Mouse (Mus musculus) embryonic facial prominence, embryonic 12.5 days (tissue): ENCODE data around the gene Mrtfb. TPM values are rescaled to one million over a fixed set of nuclear protein-coding genes. Genes with fewer than 3 reads are reported as not detected.

Experiments
- ATAC-seq: fragments of 200-750 bp; cut with Nextera tagmentation; 2 replicates; pipeline ENCODE4 v1.8.0; 2017; ENCODE audit not compliant: insufficient number of reproducible peaks, insufficient read depth, low FRiP score, low TSS enrichment
- H3K27ac ChIP-seq: fragments of 300-500 bp; sonication (generic); 2 replicates; pipeline ENCODE4 v1.5.1; 2016; ENCODE audit warnings: mild to moderate bottlenecking
- H3K27me3 ChIP-seq: fragments of 300-500 bp; sonication (generic); 2 replicates; pipeline ENCODE4 v1.6.1; 2016; ENCODE audit warnings: mild to moderate bottlenecking, moderate library complexity
- H3K36me3 ChIP-seq: fragments of 300-500 bp; sonication (generic); 2 replicates; pipeline ENCODE4 v1.6.1; 2016; ENCODE audit warnings: mild to moderate bottlenecking
- H3K4me1 ChIP-seq: fragments of 300-500 bp; sonication (generic); 2 replicates; pipeline ENCODE4 v1.6.1; 2016
- H3K4me2 ChIP-seq: fragments of 300-500 bp; sonication (generic); replicated peaks from 2 replicates; pipeline ENCODE4 v1.6.1; 2016; ENCODE audit warnings: mild to moderate bottlenecking, moderate library complexity
- H3K4me3 ChIP-seq: fragments of 300-500 bp; sonication (generic); 2 replicates; pipeline ENCODE4 v1.5.1; 2016; ENCODE audit warnings: mild to moderate bottlenecking
- H3K9ac ChIP-seq: fragments of 300-500 bp; sonication (generic); 2 replicates; pipeline ENCODE4 v1.6.1; 2016; ENCODE audit warnings: mild to moderate bottlenecking, moderate library complexity
- H3K9me3 ChIP-seq: fragments of 300-500 bp; sonication (generic); 2 replicates; pipeline ENCODE4 v1.6.1; 2016; ENCODE audit warnings: mild to moderate bottlenecking, moderate library complexity
- WGBS: fragments of 180-500 bp; shearing (Covaris S2); methylation state at CpG from one replicate; pipeline ENCODE4 v1.1.7; 2016; 5-methylcytosine and 5-hydroxymethylcytosine counted together
- polyA plus RNA-seq: library from polyadenylated mRNA; unstranded; fragments of >200 nt; fragmentation: Nextera tagmentation; extraction: Ambion mirVana; gene quantifications from 2 replicates; pipeline ENCODE4 v1.2.1, GENCODE M21; 2016

Mrtfb gene
- polyA plus RNA-seq, 1 experiment from 2014 or later, result 25.3 TPM

GRCm38 (mm10) chr16:13447284-13448050 is 191.2 kb downstream of the Mrtfb start:
- peak overlapping the region; percentile 82 for H3K4me3 ChIP-seq
- H3K4me1 ChIP-seq, result peaks cover 6% of the 10 kb centered on the region; the same call in 1 of the 2 replicates
- no peaks in the 10 kb centered on the region for H3K9me3 ChIP-seq
- H3K4me2 ChIP-seq, result peak overlapping the region; percentile 99
- H3K27ac ChIP-seq, result no peak overlapping the region
- H3K27me3 ChIP-seq, result peaks cover 45% of the 10 kb centered on the region
- peak; percentile 57 for ATAC-seq
- WGBS, result 0% methylated on average over 25 of the region's 43 CpGs
- peak overlapping the region; percentile 81 for H3K9ac ChIP-seq
- H3K36me3 ChIP-seq, result no peaks in the 10 kb centered on the region

GRCm38 (mm10) chr16:13448051-13448705 is 191.9 kb downstream of the Mrtfb start:
- H3K27me3 ChIP-seq, result peaks cover 45% of the 10 kb centered on the region
- H3K4me1 ChIP-seq, result peaks cover 6% of the 10 kb centered on the region; the same call in 1 of the 2 replicates
- no peaks in the 10 kb centered on the region for H3K9me3 ChIP-seq
- peak overlapping the region; percentile 82 for H3K4me3 ChIP-seq
- H3K9ac ChIP-seq, result peak overlapping the region; percentile 81
- peak; percentile 55; the same call in 1 of the 2 replicates for ATAC-seq
- WGBS, result under 1% methylated on average over 47 of the region's 52 CpGs
- peak overlapping the region; percentile 65; the same call in 1 of the 2 replicates for H3K27ac ChIP-seq
- no peaks in the 10 kb centered on the region for H3K36me3 ChIP-seq
- H3K4me2 ChIP-seq, result peak overlapping the region; percentile 99

- WGBS, result 6% methylated on average over 8 of the region's 8 CpGs
- ATAC-seq, result 0 out of 2 replicates have a peak, but pooled peaks have one; percentile 30
- peaks cover 9% of the 10 kb centered on the region; the same call in 1 of the 2 replicates for H3K4me1 ChIP-seq
- peaks cover 45% of the 10 kb centered on the region for H3K27me3 ChIP-seq
- no peaks in the 10 kb centered on the region for H3K9me3 ChIP-seq
- H3K9ac ChIP-seq, result peak overlapping the region; percentile 81
- H3K4me3 ChIP-seq, result peak overlapping the region; percentile 82
- peak overlapping the region; percentile 99 for H3K4me2 ChIP-seq
- no peaks in the 10 kb centered on the region for H3K36me3 ChIP-seq
- H3K27ac ChIP-seq, result no peak overlapping the region
These were observed 192.4 kb downstream of the Mrtfb start for GRCm38 (mm10) chr16:13448706-13449090.

- peaks cover 45% of the 10 kb centered on the region for H3K27me3 ChIP-seq
- H3K4me2 ChIP-seq, result peak overlapping the region; percentile 99
- H3K27ac ChIP-seq, result no peak overlapping the region
- H3K4me3 ChIP-seq, result peak overlapping the region; percentile 10; the same call in 1 of the 2 replicates
- no peaks in the 10 kb centered on the region for H3K36me3 ChIP-seq
- no peaks in the 10 kb centered on the region for H3K9me3 ChIP-seq
- no peak for ATAC-seq
- no peak overlapping the region for H3K9ac ChIP-seq
- peaks cover 17% of the 10 kb centered on the region; the same call in 1 of the 2 replicates for H3K4me1 ChIP-seq
- 8% methylated on average over 13 of the region's 13 CpGs for WGBS
These were observed 193.2 kb downstream of the Mrtfb start for GRCm38 (mm10) chr16:13449491-13449890.

GRCm38 (mm10) chr16:13450831-13451230 is 194.6 kb downstream of the Mrtfb start:
- Histone ChIP-seq H3K27ac (no peak overlapping the region), H3K9ac (no peak overlapping the region), H3K36me3 (no peaks in the 10 kb centered on the region), H3K4me2 (no peak overlapping the region), H3K4me3 (no peak overlapping the region), H3K27me3 (peaks cover 42% of the 10 kb centered on the region), H3K4me1 (peaks cover 17% of the 10 kb centered on the region; the same call in 1 of the 2 replicates), H3K9me3 (no peaks in the 10 kb centered on the region)
- no peak for ATAC-seq
- 44% methylated on average over 7 of the region's 7 CpGs for WGBS

- no peaks in the 10 kb centered on the region for H3K9me3 ChIP-seq
- H3K4me1 ChIP-seq, result peaks cover 17% of the 10 kb centered on the region; the same call in 1 of the 2 replicates
- no peak overlapping the region for H3K4me3 ChIP-seq
- no peaks in the 10 kb centered on the region for H3K36me3 ChIP-seq
- ATAC-seq, result no peak
- WGBS, result 87% methylated on average over 4 of the region's 4 CpGs
- no peak overlapping the region for H3K4me2 ChIP-seq
- H3K27me3 ChIP-seq, result peaks cover 35% of the 10 kb centered on the region
- no peak overlapping the region for H3K9ac ChIP-seq
- no peak overlapping the region for H3K27ac ChIP-seq
These were observed 195.7 kb downstream of the Mrtfb start for GRCm38 (mm10) chr16:13451991-13452390.

GRCm38 (mm10) chr16:13452661-13453060 is 196.4 kb downstream of the Mrtfb start:
- WGBS, result 76% methylated on average over 7 of the region's 7 CpGs
- no peaks in the 10 kb centered on the region for H3K9me3 ChIP-seq
- H3K27me3 ChIP-seq, result peaks cover 35% of the 10 kb centered on the region
- no peak overlapping the region for H3K27ac ChIP-seq
- H3K4me3 ChIP-seq, result no peak overlapping the region
- no peak overlapping the region for H3K4me2 ChIP-seq
- H3K9ac ChIP-seq, result no peak overlapping the region
- no peak for ATAC-seq
- H3K4me1 ChIP-seq, result peaks cover 17% of the 10 kb centered on the region; the same call in 1 of the 2 replicates
- no peaks in the 10 kb centered on the region for H3K36me3 ChIP-seq

GRCm38 (mm10) chr16:13454026-13454600 is 197.8 kb downstream of the Mrtfb start:
- H3K4me3 ChIP-seq, result no peak overlapping the region
- H3K4me2 ChIP-seq, result no peak overlapping the region
- H3K4me1 ChIP-seq, result peaks cover 16% of the 10 kb centered on the region; the same call in 1 of the 2 replicates
- H3K9me3 ChIP-seq, result no peaks in the 10 kb centered on the region
- WGBS, result 23% methylated on average over 10 of the region's 10 CpGs
- no peak for ATAC-seq
- H3K9ac ChIP-seq, result no peak overlapping the region
- H3K27me3 ChIP-seq, result peaks cover 25% of the 10 kb centered on the region
- H3K36me3 ChIP-seq, result no peaks in the 10 kb centered on the region
- no peak overlapping the region for H3K27ac ChIP-seq

- Histone ChIP-seq H3K9ac (no peak overlapping the region), H3K4me1 (peaks cover 16% of the 10 kb centered on the region; the same call in 1 of the 2 replicates), H3K27me3 (peaks cover 11% of the 10 kb centered on the region), H3K9me3 (no peaks in the 10 kb centered on the region), H3K4me3 (no peak overlapping the region), H3K36me3 (no peaks in the 10 kb centered on the region), H3K4me2 (no peak overlapping the region), H3K27ac (no peak overlapping the region)
- no peak for ATAC-seq
These were observed 199.3 kb downstream of the Mrtfb start for GRCm38 (mm10) chr16:13455560-13455959.

GRCm38 (mm10) chr16:13458556-13458955 is 202.3 kb downstream of the Mrtfb start:
- Histone ChIP-seq H3K4me2 (no peak overlapping the region), H3K4me3 (no peak overlapping the region), H3K36me3 (no peaks in the 10 kb centered on the region), H3K9me3 (no peaks in the 10 kb centered on the region), H3K4me1 (peaks cover 40% of the 10 kb centered on the region), H3K27ac (no peak overlapping the region), H3K27me3 (no peaks in the 10 kb centered on the region), H3K9ac (no peak overlapping the region)
- ATAC-seq, result no peak

GRCm38 (mm10) chr16:13460071-13460470 is 203.8 kb downstream of the Mrtfb start:
- WGBS, result 36% methylated on average over 1 of the region's 1 CpGs
- Histone ChIP-seq H3K4me1 (peaks cover 32% of the 10 kb centered on the region), H3K27ac (no peak overlapping the region), H3K9ac (no peak overlapping the region), H3K27me3 (no peaks in the 10 kb centered on the region), H3K4me2 (no peak overlapping the region), H3K4me3 (no peak overlapping the region), H3K36me3 (no peaks in the 10 kb centered on the region), H3K9me3 (no peaks in the 10 kb centered on the region)
- no peak for ATAC-seq
